Mouse (Mus musculus) megakaryocyte-erythroid progenitor cell, adult 5-6 weeks (primary cell): ENCODE results near the gene Nup37. TPM values are rescaled to one million over a fixed set of nuclear protein-coding genes. Genes with fewer than 3 reads are reported as not detected.

Experiments used
- ATAC-seq: replicated peaks from 2 replicates; pipeline ENCODE4 v1.8.0; 2016; ENCODE audit warnings: mild to moderate bottlenecking, inconsistent platforms; ENCODE audit not compliant: severe bottlenecking, poor library complexity, low FRiP score, low TSS enrichment
- total RNA-seq, 2 experiments: library from RNA; stranded (forward) in 1 of 2; stranded (reverse) in 1 of 2; fragments of 200-1000, 215-1000 nt in 1 of 2; fragments of >200 nt in 1 of 2; fragmentation: Nextera tagmentation in 1 of 2; gene quantifications; 2 replicates each; pipeline ENCODE4 v1.2.3; 2014 to 2017

Nup37 gene
- total RNA-seq (2014; fragmentation: Nextera tagmentation): 39.6 and 50.6 TPM in 2 replicates
- total RNA-seq (2017): 67.1 and 72.9 TPM in 2 replicates

DNA sequence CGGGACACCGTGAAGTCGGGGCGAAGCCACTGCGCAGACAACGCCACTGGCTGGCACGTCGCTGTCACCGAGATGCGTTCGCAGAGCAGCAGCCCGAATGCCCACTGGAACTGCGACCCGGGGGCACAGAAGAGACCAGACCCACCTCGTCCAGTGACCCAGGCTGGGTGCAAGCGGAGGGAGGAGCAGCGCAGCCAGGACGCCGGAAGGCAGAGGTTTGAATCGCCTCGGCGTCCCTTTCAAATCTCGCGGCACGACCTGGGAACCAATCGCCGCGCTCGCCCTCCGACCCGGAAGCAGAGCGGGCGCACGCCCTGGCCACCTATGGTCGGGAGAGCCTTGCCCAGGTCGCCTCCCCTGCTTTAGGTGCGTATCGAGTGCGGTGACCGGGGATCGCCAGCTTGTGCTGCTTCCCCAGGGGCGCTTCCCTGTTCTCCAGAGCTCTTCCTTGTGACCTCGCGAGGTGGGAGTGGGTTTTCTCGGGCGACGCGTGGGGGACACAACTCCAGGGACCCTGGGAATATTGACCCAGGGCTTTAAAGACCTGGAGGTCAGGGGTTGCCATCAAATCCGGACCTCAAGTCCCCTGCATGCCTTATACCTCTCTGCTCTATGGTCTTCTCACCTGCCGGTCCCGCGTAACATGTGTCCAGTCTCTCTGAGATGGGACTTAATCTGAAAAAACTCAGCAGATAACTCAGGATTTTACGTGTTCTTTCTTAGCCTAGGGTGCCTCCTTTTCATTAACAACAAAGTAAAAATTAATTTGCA is at the start of gene Nup37, which contains the start of gene Parpbp:
Gene Nup37, plus strand, starts transcription at position 286 of the 771 bp plus-strand sequence.
Gene Parpbp, minus strand, starts transcription at position 235 of the 771 bp plus-strand sequence.
- peak; percentile 99 for ATAC-seq

DNA sequence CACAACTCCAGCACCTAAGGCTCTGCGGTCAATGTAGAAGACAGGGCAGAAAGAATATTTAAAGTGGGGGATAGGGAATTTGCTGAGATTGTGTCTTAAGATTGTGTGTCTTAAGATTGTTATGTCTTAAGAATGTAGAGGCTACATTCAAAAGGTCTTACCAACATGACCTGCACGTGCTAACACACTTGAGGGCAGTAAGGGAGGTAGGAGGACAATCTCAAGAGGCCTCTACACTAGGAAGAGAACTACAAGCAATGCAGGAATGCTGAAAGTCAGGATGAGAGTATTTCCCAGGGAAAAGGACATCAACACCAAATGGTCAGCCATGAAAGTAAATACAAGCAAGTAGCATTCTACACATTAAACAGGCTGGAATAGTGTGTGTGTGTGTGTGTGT is 40.6 kb upstream of the Nup37 start:
- no peak for ATAC-seq

DNA sequence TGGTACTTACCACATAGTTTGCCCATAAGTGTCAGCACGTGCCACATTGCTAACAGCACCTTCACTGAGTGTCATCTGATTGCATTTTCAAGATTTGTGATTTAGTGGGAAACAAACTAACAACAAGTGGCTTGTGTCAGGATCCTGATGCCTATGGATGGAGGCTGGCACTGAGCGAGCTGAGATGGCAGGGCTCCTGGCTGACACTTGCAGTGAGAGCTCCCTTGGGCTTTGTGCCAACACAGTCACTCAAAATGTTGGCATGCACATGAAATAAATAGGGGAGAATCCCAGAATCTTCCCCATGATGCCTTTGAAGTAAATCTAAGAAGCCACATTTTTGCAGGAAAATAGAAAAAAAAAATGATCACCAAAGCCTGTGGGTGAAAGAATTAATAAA is 33.5 kb upstream of the Nup37 start:
- ATAC-seq: no peak

DNA sequence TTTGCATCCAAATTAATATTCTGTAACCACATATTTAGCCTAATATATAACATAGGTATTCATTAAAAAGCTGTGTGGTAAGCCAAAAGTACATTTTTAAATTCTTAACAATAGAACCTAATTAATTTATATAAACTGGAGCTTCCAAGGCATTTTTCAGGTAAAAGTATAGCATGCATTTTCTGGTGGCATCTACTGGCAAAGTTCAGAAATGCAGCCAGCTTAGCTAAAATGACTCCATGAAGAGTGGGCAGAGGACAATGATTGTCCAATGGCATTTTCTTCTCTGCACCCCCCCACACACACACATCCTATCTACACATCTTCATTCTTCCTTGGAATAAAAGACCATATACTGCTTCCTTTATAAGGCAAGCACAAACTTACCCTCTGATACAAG is 27.1 kb upstream of the Nup37 start:
- no peak for ATAC-seq

DNA sequence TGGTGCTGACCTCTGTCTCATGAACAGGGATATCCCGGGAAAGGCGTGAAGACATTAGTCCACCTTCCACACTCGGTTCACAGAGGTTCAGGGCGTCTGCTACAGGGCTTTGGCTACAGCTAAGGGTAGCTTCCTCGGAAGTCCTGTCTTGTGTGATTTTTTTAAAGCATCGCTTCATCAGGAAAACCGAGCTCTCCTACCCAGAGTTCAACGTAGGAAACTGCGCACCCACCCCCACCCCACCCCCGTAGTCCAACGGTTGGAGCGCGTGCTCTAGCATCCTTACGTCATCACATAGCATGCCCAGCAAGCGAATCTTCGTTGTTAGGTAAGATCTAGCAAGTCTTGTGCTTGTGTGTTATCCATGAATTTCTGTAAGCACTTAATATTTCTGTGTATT is 11.2 kb upstream of the Nup37 start:
- ATAC-seq: no peak

DNA sequence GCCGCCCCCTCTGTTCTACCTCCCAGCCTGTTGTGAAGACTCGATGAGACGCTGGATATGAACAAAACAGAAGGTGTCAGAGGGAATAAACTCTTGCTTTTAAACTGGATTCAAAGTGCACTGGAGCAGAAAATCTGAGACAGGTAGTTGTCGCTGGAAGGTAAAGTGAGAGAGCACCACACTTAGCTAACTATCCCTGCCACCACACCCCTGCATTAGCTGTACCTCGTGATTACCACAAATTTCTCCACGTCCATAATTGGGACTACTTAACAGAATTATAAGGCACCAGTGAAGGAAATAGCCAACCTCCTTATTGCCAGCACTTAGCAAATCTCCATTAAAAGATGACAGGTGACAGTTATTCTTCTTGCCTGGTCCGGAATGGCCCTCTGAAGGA is 605 bp upstream of the Nup37 start:
- peak; percentile 33 for ATAC-seq

DNA sequence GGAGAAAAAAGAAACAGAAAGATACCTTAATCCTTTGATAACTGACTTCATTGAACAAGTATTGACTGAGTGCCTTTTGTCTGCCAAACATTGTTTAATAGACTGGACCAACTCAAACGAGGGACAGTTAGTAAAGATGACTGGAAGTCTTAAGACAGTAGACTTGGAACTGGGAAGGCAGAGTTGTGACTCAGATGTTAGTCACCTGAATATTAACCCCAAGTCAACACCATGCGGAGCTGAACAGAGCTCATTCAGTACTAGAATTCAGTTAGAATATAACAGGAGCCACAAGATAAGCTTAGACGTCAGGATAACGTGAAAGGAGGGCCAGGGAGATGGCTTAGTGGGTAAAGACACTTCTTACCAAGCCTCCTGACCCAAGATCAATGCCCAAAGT is 3.6 kb downstream of the Nup37 start:
- ATAC-seq: no peak

DNA sequence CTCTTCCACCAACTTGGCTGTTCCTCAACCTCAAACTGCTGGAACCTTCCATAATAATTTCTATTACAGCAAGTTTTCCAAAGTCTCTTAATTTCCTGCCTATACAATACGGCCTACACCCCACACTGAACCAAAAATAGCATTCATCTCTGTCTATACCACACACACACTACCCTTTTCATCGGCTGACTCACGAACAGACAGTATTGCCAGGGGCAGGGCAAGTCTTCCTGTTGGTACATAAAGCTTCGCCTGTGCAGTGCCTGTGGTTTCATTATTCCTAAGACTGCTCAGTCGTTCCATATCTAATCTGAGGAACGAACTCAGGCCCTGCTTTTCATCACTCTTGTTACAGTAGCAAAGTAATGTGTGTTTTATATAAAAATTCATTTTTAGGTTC is 4.9 kb downstream of the Nup37 start:
- no peak for ATAC-seq

DNA sequence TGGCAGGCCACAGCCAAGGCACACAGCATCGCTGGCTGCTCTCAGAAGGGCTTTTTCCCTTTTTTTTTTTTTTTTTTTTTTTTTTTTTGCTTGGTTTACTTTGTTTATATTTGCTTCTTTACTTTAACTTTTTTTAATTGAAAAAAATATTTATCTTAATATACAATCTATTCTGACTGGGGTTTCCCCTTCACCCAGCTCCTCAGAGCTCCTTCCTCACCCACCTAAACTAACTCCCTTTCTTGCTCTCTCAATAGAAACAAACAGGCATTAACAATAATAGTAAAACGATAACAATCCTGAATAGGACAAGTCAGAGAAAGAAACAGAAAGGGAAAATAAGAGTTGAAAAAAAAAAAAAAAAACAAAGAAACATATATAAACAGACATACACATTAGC is 15.3 kb downstream of the Nup37 start:
- ATAC-seq: no peak

DNA sequence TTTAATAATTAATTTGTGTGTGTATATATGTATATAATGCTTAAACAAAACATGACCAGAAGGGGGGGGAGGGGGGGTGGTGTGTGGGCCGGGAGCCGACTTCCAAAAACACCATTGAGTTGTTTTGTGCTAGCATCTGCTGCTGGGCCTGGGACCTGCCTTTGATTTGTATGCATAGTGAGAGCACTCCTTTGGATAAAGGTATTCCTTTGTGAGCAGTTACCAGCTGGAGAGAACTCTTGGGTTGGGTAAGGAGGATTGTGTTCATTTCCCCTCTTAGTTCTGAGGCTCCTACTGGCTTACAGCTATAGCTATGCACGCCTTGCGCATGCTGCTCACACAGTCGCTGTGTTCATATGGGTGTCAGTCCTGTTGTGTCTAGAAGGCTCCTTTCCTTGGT is 15.9 kb downstream of the Nup37 start:
- ATAC-seq: no peak

DNA sequence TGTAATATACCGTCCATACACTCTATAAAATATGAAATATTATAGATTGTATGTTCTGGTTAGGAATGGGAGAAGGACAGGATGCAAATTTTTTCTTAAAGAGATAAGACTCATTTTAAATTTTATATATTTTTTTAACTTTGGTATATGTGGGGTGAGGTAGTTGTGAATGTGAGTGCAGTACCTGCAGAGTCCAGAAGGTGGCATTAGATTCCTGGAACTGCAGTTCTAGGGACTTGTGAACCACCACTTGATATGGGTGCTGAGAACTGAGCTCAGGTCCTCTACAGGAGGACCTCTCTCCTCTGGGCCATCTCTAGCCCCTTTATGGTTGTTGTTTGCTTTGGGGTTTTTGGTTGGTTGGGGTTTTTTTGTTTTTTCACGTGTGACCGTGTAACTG is 19.4 kb downstream of the Nup37 start:
- no peak for ATAC-seq

DNA sequence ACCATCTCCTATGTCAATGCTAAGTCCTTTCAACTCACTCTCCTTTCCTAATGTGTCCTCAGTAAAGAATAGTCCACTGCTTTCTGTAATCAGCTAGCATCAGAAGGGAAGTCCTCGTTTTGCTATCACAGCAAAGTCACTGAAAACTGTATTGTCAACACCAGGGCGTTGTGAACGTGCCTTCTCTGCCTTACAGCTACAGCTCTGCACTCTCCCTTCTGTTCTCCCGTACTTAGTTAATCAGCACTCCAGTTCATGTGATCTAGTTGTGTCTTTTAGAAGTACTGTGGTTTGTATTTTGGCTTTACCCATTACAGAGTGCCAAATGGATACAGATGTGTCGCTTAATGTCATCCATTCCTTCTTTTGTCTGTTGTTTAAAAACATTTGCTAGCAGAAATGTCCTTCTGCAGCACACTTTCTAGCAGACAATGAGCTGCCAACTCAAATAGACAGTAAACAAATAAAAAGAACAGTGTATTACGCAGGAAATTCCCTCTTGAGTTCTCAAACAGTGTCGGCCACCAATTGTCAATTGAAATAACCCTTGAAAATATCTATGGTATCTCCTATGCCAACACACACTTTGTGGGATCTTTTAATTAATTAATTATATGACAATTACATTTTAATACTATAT is 20.8 kb downstream of the Nup37 start:
- ATAC-seq: no peak

DNA sequence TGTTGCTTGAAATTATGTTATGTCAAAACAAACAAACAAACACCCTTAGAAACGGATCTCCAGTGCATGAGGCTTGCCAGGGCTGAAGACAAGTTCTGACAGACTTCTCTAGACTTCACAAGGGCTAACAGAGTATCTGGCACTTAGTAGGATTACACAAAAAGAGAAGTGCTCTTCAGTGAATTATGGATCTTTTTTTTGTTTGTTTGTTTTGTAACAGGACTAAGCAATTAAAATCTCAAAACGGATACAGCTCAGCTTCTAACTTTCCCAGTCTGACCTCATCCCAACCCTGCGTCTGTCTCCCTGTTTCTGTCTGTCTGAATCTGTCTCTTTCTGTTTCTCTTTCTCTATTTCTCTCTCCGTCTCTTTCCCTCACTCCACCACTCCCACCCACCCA is 53.7 kb downstream of the Nup37 start:
- ATAC-seq: no peak

DNA sequence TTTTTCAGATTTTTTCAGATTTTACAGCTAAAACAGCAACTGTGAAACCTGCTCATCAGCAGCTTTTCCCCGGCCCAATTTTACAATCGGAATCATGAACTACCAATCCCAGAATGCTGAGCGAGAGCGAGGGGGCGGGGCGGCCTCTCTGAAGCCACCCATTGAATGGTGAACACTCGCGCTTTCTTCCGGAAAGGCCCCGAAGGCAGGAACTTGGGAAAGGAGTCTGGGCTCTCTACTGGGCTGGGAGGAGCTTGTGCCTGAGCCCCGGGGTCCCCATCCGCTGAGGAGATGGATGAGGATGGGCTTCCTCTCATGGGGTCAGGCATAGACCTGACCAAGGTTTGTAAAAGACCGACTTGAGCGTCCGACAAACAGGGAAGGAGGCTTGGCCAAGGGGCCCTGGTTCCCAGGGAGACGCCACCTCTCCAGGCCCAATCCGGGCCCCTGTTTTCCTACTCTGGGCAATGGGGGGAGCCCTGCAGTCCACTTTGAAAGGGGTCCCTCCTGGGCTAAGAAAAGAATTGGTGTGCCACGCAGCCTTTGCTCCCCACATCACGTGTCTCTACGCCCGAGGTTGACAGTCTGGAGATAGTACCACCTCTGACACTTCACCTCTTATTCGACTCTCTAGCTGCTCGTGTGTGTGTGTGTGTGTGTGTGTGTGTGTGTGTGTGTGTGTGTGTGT is 54.3 kb downstream of the Nup37 start, which contains the start of gene Washc3:
Gene Washc3, plus strand, starts transcription at position 143 of the 688 bp plus-strand sequence.
- ATAC-seq: peak; percentile 98

DNA sequence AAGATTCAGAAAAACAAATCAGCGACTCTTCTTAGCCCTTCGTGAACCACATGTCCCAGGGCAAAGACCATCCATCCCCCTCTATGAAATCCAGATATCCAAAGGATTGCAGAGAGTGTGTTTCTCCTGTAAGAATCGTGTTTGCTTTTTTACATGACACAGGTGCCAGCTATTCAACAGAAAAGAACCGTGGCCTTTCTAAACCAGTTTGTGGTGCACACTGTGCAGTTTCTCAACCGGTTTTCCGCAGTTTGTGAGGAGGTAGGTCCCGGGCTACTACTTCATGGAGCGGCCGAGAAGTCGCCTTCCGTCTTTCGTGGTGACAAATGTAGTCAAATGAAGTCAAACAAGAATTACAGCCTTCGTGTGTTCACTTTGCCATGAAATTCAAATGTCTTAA is 54.9 kb downstream of the Nup37 start:
- no peak for ATAC-seq

DNA sequence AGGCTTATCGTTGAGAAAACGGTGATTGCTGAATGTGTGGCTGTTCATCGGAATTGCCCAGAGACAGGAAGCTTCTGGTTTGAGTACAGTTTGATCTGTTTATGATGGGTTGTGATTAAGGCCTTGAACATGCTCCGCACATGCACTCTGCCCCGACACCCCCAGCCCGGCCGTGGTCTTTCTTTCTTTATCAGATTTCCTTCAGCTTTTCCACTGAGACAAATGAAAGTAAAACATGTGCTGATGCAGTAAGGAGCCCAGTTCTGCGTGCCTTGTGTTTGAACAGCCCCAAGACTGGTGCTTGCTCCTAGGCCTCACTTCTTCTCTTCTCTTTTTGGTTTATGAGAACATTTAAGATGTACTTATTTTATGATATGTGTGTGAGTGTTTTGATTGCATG is 55.8 kb downstream of the Nup37 start:
- no peak; the same call in 1 of the 2 replicates for ATAC-seq

DNA sequence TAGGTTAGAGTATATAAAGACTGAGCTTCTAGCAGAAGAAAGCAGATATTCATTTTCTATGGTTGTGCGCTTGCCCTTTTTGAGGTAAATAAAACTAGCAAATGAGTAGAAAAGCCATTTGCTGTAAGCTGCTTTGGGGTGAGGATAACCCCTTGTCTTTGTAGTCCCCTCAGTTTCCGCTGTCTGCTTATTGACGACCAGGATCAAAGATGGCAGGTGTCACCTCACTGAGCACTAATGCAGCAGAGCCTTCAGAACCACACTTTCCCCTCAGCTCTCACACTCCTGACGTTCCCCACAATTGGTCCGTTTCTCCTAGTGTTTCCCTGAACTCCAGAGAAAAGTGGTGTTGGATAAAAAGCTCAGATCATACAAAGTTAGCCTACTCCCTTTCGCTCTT is 56.4 kb downstream of the Nup37 start:
- no peak for ATAC-seq

DNA sequence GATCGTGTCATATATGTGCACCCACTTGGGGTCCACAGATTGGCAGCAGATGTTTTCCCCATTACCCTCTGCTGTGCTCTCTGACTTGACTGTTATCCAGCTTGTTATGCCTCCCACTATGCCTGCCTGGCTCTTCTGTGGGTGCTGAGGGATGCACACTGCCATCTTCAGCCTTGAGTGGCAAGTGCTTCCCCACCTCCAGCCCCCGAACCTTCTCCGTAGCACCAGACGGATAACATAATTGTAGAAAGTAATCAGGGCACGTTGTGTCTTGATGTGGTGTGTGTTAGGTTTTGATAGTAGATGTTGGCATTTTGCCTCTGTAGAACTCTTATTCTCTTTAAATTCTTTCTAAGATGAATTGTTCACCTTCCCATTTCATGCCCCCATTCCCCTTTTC is 65.9 kb downstream of the Nup37 start:
- ATAC-seq: peak; percentile 78

DNA sequence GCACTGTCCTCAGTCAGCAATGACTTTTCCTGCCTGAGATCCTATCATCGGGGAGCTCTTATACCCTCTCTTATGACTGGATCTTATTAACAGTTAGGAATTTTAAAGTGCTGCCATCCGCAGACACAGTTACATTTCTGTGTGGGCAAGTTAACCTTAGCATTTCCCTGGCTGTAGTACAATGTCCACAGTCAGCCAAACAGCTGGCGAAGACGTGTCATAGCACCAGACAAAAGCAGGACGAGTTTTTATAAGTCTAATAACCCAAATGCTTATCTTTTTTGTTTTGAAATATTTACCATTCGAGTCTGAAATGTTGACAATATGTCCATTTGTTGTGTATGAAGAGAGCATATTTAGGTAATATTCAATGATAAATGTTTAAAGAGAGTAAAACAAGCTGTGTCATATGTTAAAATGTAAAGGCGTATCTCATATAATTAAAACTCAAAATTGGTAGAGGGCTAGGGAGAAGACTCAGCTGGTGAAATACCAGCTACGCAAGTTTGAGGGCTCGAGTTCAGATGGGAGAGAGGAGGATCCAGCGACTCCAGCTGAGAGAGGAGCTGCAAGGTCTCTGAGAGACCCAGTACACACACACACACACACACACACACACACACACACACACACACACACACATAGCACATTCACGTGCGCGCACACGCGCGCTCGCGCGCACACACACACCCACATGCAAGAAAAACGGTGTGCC is 68.2 kb downstream of the Nup37 start:
- ATAC-seq: no peak

DNA sequence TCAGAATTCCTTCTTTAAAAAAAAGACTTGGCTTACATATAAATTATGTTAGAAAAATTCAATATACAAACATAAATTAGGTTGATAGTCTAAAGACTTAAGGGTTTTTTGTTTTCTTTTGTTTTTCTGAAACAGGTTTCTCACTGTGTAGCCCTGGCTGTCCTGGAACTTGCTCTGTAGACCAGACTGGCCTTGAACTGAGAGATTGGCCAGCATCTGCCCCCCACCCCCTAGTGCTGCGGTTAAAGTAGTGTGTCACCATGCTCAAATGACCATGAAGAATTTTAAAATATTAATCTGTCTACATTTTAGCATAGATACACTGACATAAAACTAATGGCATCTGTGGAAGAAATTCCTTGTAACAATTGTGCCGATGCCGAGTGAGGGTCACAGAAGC is 71.4 kb downstream of the Nup37 start:
- no peak for ATAC-seq
